Mouse (Mus musculus) kidney, embryonic 16.5 days (tissue): ENCODE measurements at regions not wholly inside any gene's neighbourhood (a gene's known extent, or its start where the extent isn't known, plus 50 kb on each side); places are given as distances from the start of the nearest gene placed in this dataset.

ENCODE experiments used
- ATAC-seq: fragments of 200-750 bp; cut with Nextera tagmentation; 2 replicates; pipeline ENCODE4 v1.8.0; 2017; ENCODE audit warnings: moderate TSS enrichment; ENCODE audit not compliant: low FRiP score, low TSS enrichment
- H3K27ac ChIP-seq: fragments of 300-500 bp; sonication (generic); 2 replicates; pipeline ENCODE4 v1.5.1; 2014; ENCODE audit warnings: low read length
- H3K27me3 ChIP-seq: fragments of 300-500 bp; sonication (generic); 2 replicates; pipeline ENCODE4 v1.6.1; 2014; ENCODE audit warnings: low read length, control low read depth, mixed read lengths; ENCODE audit not compliant: insufficient read depth
- H3K36me3 ChIP-seq: fragments of 300-500 bp; sonication (generic); 2 replicates; pipeline ENCODE4 v1.6.1; 2014; ENCODE audit warnings: low read length, control low read depth, mixed read lengths; ENCODE audit not compliant: insufficient read depth
- H3K4me1 ChIP-seq: fragments of 300-500 bp; sonication (generic); 2 replicates; pipeline ENCODE4 v1.6.1; 2014; ENCODE audit warnings: low read length, control low read depth, mixed read lengths; ENCODE audit not compliant: insufficient read depth
- H3K4me2 ChIP-seq: fragments of 300-500 bp; sonication (generic); replicated peaks from 2 replicates; pipeline ENCODE4 v1.6.1; 2014; ENCODE audit warnings: low read depth, low read length
- H3K4me3 ChIP-seq: fragments of 300-500 bp; sonication (generic); 2 replicates; pipeline ENCODE4 v1.5.1; 2014; ENCODE audit warnings: mild to moderate bottlenecking, low read length
- H3K9ac ChIP-seq: fragments of 300-500 bp; sonication (generic); replicated peaks from 2 replicates; pipeline ENCODE4 v1.6.1; 2014; ENCODE audit warnings: low read length
- H3K9me3 ChIP-seq: fragments of 300-500 bp; sonication (generic); 2 replicates; pipeline ENCODE4 v1.6.1; 2016; ENCODE audit warnings: low read length, control low read depth
- WGBS: fragments of 180-500 bp; shearing (Covaris S2); extraction: QIAGEN DNeasy Blood & Tissue Kit; methylation state at CpG from one replicate; pipeline ENCODE4 v1.1.7; 2014; 5-methylcytosine and 5-hydroxymethylcytosine counted together

DNA sequence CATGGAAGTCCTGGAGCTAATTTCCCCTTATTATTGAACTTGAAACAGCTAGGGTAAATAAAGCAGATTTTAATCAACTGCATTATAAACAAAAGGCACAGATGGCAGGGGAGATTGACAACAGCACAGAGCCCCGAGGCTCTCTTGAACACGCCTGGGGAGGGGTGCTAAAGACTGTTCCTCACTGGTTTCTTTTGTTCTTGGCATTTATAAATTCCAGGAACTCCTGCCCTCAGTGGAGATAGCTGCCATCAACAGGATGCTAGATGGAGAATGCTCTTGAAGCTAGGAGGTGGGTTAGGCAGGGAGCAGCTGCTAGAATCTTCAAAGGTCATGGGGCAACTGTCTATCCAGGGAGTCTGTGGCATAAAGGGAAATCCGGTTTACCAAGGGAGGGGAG is 102.2 kb upstream of the Kit start:
- Histone ChIP-seq H3K9me3 (no peaks in the 10 kb centered on the region), H3K4me2 (no peak overlapping the region), H3K9ac (no peak overlapping the region), H3K4me1 (peaks cover 6% of the 10 kb centered on the region; the same call in 1 of the 2 replicates), H3K27me3 (no peaks in the 10 kb centered on the region), H3K27ac (no peak overlapping the region), H3K4me3 (no peak overlapping the region), H3K36me3 (no peaks in the 10 kb centered on the region)
- no peak for ATAC-seq
- 27% methylated on average over 3 of the region's 3 CpGs for WGBS

GRCm38 (mm10) chr5:75475414-75475813 is 99.3 kb upstream of the Kit start:
- Histone ChIP-seq H3K27ac (no peak overlapping the region), H3K4me1 (no peaks in the 10 kb centered on the region), H3K4me2 (no peak overlapping the region), H3K9me3 (no peaks in the 10 kb centered on the region), H3K27me3 (no peaks in the 10 kb centered on the region), H3K9ac (no peak overlapping the region), H3K36me3 (no peaks in the 10 kb centered on the region), H3K4me3 (no peak overlapping the region)
- WGBS = 35% methylated on average over 4 of the region's 4 CpGs
- ATAC-seq = peak; percentile 82

DNA sequence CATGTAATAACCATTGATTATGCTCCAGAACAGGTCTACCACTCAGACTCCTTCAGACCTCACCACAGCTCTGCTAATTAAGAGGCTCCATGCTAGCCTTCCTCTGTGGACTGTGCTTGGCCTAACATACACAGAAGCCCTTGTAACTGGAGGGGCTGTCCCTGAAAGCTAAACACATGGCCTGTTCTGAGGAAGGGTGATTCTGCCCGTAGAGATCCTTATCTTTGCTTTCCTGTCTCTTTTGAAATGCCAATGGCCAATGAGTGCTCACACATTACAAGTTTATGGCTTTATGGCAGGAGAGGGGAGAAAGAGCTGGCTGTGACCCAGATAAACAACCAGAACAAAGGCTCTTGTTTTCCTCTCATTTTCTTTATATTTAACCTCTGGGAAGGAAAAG is 96.2 kb upstream of the Kit start:
- Histone ChIP-seq H3K4me1 (peaks cover 7% of the 10 kb centered on the region; the same call in 1 of the 2 replicates), H3K9ac (no peak overlapping the region), H3K4me3 (no peak overlapping the region), H3K36me3 (no peaks in the 10 kb centered on the region), H3K27me3 (no peaks in the 10 kb centered on the region), H3K27ac (no peak overlapping the region), H3K4me2 (no peak overlapping the region), H3K9me3 (no peaks in the 10 kb centered on the region)
- ATAC-seq = no peak
- WGBS = 6% methylated on average over 1 of the region's 1 CpGs

DNA sequence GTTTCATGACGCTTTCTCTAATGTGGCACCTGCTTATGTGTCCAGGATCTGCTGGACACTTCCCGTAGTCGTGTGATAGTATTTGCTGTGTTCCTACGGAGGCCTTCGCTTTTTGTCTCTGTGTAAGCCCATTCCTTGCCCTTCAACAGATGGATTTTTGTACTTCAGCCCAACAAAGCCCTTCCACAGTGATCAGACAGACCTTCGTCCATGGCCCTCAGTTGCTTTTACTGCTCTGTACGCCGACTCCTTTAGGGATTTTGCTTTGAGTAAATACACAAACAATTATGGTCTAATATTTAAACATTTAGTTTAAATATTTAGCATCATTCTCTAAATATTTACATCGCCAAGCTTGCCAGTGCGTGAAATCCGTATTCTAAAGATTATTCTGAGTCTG is 95.6 kb upstream of the Kit start:
- Histone ChIP-seq H3K27ac (no peak overlapping the region), H3K9ac (no peak overlapping the region), H3K4me1 (peaks cover 7% of the 10 kb centered on the region; the same call in 1 of the 2 replicates), H3K4me2 (no peak overlapping the region), H3K4me3 (no peak overlapping the region), H3K9me3 (no peaks in the 10 kb centered on the region), H3K27me3 (no peaks in the 10 kb centered on the region), H3K36me3 (no peaks in the 10 kb centered on the region)
- ATAC-seq = no peak
- WGBS = 80% methylated on average over 11 of the region's 11 CpGs

- Histone ChIP-seq H3K27ac (no peak overlapping the region), H3K36me3 (no peaks in the 10 kb centered on the region), H3K9ac (no peak overlapping the region), H3K4me1 (peaks cover 7% of the 10 kb centered on the region; the same call in 1 of the 2 replicates), H3K27me3 (no peaks in the 10 kb centered on the region), H3K4me3 (no peak overlapping the region), H3K9me3 (no peaks in the 10 kb centered on the region), H3K4me2 (no peak overlapping the region)
- WGBS = 21% methylated on average over 7 of the region's 7 CpGs
- no peak for ATAC-seq
Measured at GRCm38 (mm10) chr5:75481595-75481994, 93.1 kb upstream of the Kit start.

DNA sequence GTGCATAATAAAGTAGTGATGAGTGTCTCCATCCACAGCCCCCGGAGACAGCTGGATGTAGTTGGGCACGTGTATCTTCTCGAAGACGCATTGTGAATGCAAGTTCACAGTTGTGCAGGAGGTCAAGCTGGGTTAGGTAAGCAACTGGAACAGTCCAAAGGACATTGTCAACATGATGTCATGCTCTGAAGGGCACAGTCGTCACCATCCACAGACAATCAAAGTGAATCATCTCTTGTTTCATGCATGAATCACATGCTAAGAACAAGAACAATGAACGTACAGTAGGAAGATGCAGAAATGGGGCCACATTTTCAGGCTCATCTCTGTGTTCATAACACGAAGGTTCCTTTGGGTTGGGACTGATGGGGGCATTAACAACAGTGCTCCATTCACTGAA is 90.4 kb upstream of the Kit start:
- no peak overlapping the region for H3K9ac ChIP-seq
- H3K4me1 ChIP-seq = peaks cover 7% of the 10 kb centered on the region; the same call in 1 of the 2 replicates
- no peak overlapping the region for H3K4me2 ChIP-seq
- no peak overlapping the region for H3K4me3 ChIP-seq
- H3K9me3 ChIP-seq = no peaks in the 10 kb centered on the region
- no peaks in the 10 kb centered on the region for H3K36me3 ChIP-seq
- ATAC-seq = no peak
- H3K27me3 ChIP-seq = no peaks in the 10 kb centered on the region
- H3K27ac ChIP-seq = no peak overlapping the region
- WGBS = 77% methylated on average over 7 of the region's 7 CpGs

DNA sequence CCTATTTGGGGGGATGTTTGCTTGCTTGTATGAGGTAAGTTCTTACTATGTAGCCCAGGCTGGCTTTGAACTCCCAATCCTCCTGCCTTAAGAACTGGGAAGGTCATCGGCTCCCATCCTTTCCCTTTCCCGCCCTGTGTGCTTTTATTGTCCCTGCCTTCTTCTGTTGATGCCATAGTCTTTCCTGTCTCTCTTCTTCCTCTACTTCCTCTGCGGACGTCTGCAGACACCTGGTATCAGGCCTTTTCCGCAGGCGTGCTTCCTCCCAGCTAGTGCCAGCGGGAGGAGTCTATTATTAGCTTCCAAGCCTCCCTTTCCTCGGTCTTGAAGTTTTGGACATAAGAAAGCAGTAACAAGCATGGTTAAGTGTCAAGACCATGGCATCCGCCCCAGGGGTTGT is 83.9 kb upstream of the Kit start:
- Histone ChIP-seq H3K9ac (no peak overlapping the region), H3K27ac (0 out of 2 replicates have a peak overlapping the region, but pooled peaks have one; percentile 21), H3K27me3 (no peaks in the 10 kb centered on the region), H3K9me3 (no peaks in the 10 kb centered on the region), H3K36me3 (no peaks in the 10 kb centered on the region), H3K4me1 (no peaks in the 10 kb centered on the region), H3K4me2 (no peak overlapping the region), H3K4me3 (no peak overlapping the region)
- no peak for ATAC-seq
- 67% methylated on average over 9 of the region's 9 CpGs for WGBS

DNA sequence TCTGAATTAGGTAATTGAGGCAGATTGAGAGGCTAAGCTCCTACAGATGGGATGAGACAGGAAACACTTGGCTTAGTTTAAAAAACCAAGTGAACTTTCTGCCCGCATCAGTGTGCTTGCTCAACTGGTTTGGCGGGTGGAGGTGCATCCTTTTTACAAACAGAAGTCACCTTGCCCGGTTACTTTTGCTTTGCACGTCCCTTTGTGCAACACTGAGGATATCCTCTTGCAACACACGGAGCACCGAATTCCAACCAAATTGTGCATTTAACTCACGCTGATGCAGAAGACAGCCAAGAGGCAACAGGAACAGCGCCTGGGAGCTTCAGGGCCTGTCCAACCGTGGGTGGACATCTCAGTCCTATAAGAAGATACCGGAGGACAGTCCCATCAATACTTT is 80.6 kb upstream of the Kit start:
- ATAC-seq = no peak
- 86% methylated on average over 10 of the region's 10 CpGs for WGBS
- H3K27me3 ChIP-seq = no peaks in the 10 kb centered on the region
- H3K4me2 ChIP-seq = no peak overlapping the region
- no peak overlapping the region for H3K4me3 ChIP-seq
- no peaks in the 10 kb centered on the region for H3K36me3 ChIP-seq
- no peaks in the 10 kb centered on the region for H3K4me1 ChIP-seq
- no peaks in the 10 kb centered on the region for H3K9me3 ChIP-seq
- no peak overlapping the region for H3K27ac ChIP-seq
- no peak overlapping the region for H3K9ac ChIP-seq

DNA sequence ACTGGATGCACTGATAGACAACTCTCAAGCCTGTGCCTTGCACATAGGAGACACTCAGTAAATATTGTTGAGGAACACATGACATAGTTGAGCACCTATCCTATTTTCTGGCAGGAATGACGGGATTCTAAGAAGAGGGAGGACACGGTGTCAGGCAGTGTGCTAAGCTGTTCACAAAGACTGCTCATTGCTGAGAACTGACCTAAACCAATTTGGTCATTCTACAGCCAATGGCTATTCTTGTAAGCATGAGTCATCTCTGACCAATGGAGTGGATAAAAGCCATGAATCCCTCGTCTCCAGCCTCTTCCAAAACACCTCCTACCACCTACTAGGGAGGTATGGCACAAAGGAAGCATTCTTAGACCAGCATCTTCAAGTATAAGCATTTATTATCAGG is 75.7 kb upstream of the Kit start:
- Histone ChIP-seq H3K9me3 (no peaks in the 10 kb centered on the region), H3K4me3 (no peak overlapping the region), H3K9ac (no peak overlapping the region), H3K4me1 (no peaks in the 10 kb centered on the region), H3K27ac (no peak overlapping the region), H3K36me3 (no peaks in the 10 kb centered on the region), H3K27me3 (no peaks in the 10 kb centered on the region), H3K4me2 (no peak overlapping the region)
- ATAC-seq = no peak
- WGBS = 80% methylated on average over 3 of the region's 3 CpGs

- 87% methylated on average over 5 of the region's 5 CpGs for WGBS
- Histone ChIP-seq H3K27me3 (no peaks in the 10 kb centered on the region), H3K9ac (no peak overlapping the region), H3K27ac (no peak overlapping the region), H3K9me3 (no peaks in the 10 kb centered on the region), H3K4me1 (no peaks in the 10 kb centered on the region), H3K4me2 (no peak overlapping the region), H3K4me3 (no peak overlapping the region), H3K36me3 (no peaks in the 10 kb centered on the region)
- ATAC-seq = no peak
Measured at GRCm38 (mm10) chr5:75499695-75500094, 75.0 kb upstream of the Kit start.
